Mouse (Mus musculus): Measurements from ENCODE around the gene Dpysl5. TPM values are rescaled to one million over a fixed set of nuclear protein-coding genes. Genes with fewer than 3 reads are reported as not detected.
"Not testable (repeated sequence)": the region's sequence is repeated elsewhere in the genome, so short reads cannot be mapped to it uniquely, and the experiment has no call there.

The Dpysl5 gene
- 10 to 100 TPM; 10.8 to 16.0 TPM for total RNA-seq (2021)
- long read RNA-seq, experiment 1, result 0 reads
- long read RNA-seq, experiment 2, partial matches to known transcripts, result 2 of 4 reads
- long read RNA-seq, experiment 2, other reads (novel, unspliced or antisense), result 2 of 4 reads

- peak in 1 of 2 experiments; percentile 18 for DNase-seq (ENCODE audit: low spot score in 2 of 2)
Measured at GRCm38 (mm10) chr5:30711147-30712001, at the start of gene Dpysl5. Gene Dpysl5, plus strand, starts transcription at chr5:30711564.

DNA sequence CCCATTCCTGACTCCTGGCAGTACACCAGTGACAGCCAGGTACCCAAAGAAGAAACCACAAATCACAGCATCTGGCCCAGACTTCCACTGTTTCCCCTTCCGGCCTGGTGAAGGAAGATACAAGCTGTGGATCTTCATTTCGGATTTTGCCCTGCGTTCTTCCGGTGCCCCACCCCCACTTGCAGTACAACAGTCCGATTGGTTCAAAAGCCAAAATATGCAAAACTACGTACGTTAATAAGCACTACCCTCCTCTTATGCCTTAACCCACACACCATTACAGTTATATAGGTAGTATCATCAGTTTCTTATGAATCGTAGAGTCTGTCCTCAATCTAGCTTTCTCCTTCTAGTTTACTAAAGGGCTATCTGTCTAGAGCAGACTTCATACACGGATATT lies 46.0 kb upstream of the Dpysl5 start:
- DNase-seq (ENCODE audit: low spot score in 2 of 2), result no peak

DNA sequence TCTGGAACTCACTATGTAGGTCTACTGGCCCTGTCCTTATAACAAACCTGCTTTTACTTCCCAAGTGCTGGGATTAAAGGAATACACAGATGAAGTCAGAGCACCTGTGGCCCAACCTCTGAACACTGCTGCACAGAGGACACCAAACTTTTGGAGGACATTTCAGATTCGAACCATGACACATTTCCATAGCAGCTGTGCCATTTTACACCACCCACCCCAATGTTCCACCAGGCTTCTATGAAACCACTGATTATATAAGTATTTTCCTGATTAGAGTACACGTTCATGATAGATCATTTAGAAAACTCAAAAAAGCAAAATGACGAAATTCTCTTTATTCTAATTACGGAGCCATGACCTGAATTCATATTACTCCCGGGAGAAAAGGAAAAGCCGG lies 45.4 kb upstream of the Dpysl5 start:
- no peak for DNase-seq (ENCODE audit: low spot score in 2 of 2)

DNA sequence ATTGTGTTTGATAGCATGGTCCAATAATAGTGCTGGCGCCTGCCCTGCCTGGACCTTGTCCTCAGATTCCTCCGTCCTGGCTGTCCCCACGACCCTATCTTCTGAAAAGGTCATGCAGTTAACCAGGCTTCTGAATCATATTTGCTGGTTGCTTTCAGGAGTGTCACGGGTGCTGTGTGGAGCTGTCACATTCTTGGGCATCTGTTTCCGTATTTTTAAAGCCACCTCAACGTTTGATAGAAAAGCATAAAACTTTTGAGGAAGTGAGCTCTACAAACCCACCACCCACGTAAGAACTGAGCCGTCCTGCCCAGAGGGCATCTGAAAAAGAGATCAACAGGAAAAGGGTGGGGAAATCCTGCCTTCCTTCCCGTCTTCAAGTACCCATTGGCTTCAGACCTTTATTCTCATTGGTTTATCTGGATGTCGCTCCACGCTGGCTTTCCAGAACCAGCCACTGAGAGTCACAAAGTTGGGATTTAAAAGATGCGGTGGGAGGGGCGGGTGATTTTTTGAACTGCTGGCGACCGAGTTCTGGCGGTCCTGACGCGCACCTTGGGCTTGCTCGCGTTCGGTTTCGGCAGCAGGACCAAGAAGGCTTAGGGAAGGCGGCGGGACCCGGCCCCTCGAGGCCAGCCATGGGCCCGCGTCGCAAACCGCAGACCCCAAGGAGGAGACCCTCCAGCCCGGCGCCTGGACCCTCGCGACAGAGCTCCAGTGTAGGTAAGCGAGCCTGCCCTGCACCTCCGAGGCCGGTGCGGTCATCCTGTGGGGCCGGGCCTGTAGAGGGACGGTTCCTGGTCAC lies 44.8 kb upstream of the Dpysl5 start, which contains the start of gene Cenpa:
Gene Cenpa (plus strand): TSS at position 387 of the 805 bp plus-strand sequence.
- peak; percentile 43 to 76 for DNase-seq (ENCODE audit: low spot score in 2 of 2)

- no peak for DNase-seq (ENCODE audit: low spot score in 2 of 2)
Measured at GRCm38 (mm10) chr5:30667215-30667614, 44.1 kb upstream of the Dpysl5 start.

DNA sequence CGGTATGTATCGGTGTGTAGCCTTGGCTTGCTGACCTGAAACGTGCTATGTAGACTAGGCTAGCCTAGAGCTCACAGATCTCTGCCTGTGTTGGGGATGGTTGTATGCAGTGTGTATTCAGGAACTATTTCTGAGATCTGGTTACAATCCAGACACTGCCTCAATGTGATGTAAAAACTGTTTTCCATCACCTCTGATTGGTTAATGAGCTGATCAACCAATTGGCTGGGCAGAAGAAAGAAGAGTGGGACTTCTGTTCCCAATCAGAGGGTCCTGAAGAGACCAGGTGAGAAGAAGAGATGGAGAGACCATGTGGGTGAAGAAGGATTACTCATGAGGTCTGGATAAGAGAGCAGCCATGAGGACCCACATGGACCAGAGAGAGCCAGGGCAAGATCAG lies 43.7 kb upstream of the Dpysl5 start:
- DNase-seq (ENCODE audit: low spot score in 2 of 2), result no peak

GRCm38 (mm10) chr5:30668637-30669495 lies 42.5 kb upstream of the Dpysl5 start:
- no peak for DNase-seq (ENCODE audit: low spot score in 2 of 2)

DNA sequence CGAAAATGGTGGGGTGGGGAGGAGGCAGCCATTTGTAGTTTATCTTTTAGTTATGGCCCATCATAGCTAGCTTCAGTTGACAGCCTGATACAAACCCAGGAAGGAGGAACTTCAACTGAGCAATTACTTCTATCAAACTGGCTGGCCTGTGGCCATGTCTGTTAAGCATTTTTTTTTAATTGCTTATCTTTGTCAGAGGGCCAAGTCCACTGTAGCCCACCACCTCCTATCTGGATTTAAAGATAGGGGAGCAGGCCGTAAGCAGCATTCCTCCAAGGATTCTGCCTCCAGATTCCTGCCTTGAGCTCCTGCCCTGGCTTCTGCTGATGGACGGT lies 41.9 kb upstream of the Dpysl5 start:
- DNase-seq (ENCODE audit: low spot score in 2 of 2), result no peak

GRCm38 (mm10) chr5:30670091-30670490 lies 41.3 kb upstream of the Dpysl5 start:
- no peak for DNase-seq (ENCODE audit: low spot score in 2 of 2)

- no peak for DNase-seq (ENCODE audit: low spot score in 2 of 2)
Measured at GRCm38 (mm10) chr5:30674001-30674400, 37.4 kb upstream of the Dpysl5 start.

GRCm38 (mm10) chr5:30676800-30677199 lies 34.6 kb upstream of the Dpysl5 start:
- DNase-seq (ENCODE audit: low spot score in 2 of 2), result no peak

DNA sequence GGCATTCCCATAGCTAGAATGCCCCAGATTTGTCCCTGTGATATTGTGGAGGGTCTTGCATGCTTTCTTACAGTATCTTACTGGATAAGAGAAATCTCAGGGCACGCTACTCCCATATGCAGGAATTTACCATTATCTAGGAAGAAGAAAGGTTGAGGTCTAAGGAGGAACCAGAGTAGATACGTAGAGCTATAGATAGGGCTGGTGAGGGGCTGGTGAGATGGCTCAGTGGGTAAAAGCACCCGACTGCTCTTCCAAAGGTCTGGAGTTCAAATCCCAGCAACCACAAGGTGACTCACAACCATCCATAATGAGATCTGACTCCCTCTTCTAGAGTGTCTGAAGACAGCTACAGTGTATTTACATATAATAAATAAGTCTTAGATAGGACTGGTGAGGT lies 33.3 kb upstream of the Dpysl5 start:
- not testable (repeated sequence) for DNase-seq (ENCODE audit: low spot score in 2 of 2)

- no peak for DNase-seq (ENCODE audit: low spot score in 2 of 2)
Measured at GRCm38 (mm10) chr5:30678722-30679296, 32.6 kb upstream of the Dpysl5 start.

DNA sequence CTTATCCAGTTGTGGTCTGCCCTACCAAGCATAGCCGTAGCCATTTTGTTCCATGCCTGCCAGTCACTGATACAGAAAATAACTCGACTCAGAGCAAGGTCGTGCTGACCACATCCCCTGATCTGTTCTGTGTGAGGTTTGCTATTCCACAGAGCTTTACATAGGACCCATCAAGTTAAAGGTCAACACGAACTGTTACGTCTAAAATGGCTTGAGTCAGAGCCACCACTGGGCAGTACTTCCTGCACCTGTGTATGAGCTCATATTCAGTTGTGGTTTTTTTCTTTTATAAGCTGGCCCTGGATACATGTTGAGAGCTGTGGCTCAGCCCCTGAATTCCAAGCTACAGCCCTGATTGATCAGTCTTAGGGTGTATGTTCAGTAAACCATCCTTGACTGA lies 31.8 kb upstream of the Dpysl5 start:
- DNase-seq (ENCODE audit: low spot score in 2 of 2), result no peak

DNA sequence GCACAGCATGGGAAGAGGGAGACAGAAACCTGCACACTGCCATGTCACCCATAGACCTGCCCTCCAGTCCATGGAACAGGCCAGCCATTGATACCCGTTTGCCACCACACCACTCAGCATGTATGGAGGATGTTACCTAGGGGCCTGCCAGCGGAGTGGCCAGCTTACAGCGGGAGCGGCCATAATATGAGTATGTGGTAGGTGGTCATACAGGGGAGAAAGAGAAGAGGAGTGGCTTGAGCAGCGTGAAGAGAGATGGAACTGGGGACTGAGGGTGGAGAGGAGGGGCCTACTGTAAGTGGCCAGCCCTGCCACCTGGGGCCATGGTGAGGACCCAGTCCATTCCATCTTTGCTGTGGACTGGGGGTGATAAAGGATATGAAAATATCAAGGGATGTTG lies 29.4 kb upstream of the Dpysl5 start:
- no peak for DNase-seq (ENCODE audit: low spot score in 2 of 2)

DNA sequence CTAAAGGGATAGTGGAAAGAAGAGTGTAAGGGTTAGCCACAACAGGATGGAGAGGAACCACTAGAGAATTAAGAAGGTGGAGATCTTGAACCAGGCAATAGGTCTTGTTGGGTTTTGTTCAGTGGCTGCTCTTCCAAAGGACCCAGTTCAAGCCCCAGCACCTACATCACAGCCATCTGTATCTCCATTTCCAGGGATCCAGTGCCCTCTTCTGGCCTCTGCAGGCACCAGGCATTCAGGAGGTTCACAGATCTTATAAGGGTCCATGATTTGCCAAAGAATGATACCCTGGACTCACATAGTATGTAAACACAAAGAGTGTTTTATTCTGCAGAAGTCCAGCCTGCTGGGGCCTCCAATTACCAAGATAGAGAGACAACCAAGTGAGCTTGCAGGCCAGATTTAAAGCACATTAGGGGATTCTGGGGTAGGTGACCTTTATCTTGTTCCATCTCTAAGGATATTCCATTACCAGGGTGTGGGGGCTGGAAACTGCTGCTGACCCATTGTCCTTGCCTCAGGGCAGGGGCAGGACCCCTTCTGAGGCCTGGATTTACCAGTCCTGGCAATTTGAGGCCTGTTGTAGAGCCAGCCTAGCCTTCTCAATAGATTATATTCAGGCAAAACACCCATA lies 28.3 kb upstream of the Dpysl5 start:
- DNase-seq (ENCODE audit: low spot score in 2 of 2), result no peak

- DNase-seq (ENCODE audit: low spot score in 2 of 2), result no peak
Measured at GRCm38 (mm10) chr5:30683993-30684392, 27.4 kb upstream of the Dpysl5 start.

DNA sequence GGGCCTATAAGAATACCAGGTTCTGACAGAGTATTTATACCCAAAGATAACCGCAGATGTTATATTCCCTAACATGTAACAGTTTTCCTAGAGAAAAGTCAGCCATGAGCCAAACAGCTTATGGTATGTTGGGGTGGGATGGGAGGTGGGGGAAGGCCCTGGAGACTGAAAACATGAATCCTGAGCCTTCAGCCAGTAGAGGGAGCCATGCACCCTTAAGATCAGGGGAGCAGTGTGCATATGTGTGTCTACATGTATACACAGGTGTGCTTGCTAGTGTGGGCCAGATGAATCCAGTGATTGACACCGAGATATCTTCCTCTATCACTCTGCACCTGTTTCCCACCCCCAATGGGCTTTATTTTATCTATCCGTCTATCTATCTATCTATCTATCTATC lies 24.6 kb upstream of the Dpysl5 start:
- no peak for DNase-seq (ENCODE audit: low spot score in 2 of 2)

DNA sequence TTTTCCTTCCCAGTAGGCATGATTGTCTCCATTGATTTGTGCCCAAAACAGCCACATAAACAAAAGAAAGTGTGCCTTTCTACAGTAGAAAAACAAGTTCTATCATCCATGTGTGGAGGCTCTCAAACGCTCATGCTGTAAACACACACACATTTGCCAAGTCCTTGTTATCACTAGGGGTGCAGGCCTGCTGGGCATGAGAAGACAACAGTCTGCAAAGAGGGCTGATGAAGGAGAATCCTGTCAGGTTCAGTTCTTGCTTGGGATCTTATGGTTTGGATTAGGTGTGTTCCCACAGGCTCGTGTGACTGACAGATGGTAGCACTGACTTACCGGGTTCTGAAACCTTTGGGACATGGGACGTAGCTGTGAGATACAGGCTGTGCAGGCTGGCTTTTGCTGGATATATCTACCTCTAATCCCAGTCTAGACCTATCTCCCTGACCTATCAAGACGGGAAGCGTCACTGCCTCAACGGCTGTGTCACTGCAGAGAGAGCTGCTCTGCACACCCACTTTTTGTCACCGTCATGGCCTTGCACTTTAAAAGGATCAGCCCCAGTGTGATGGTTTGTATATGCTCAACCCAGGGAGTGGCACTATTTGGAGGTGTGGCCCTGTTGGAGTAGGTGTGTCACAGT lies 10.9 kb upstream of the Dpysl5 start:
- DNase-seq (ENCODE audit: low spot score in 2 of 2), result no peak

DNA sequence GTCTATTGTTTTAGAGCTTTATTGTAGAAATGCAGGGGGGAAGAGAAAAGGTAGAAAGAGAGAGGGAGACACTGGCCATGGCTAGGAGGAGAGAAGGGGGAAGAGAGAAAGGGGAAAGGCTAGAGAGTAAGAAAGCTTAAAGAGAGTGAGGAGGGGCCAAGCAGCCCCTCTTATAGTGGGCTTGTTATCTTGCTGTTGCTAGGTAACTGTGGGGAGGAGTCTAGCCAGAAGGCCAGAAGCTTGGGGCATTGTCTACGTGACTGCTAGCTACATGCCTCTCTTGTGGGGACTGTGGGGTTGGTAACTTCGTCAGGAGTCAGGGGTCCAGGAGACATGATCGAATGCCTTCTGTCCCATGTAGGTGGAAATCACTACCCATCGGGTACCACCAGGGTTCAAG lies 10.0 kb upstream of the Dpysl5 start:
- DNase-seq (ENCODE audit: low spot score in 2 of 2), result not testable (repeated sequence)
